Mouse (Mus musculus): Measurements from ENCODE around the gene Tgfbr2.

Tgfbr2 gene

GRCm38 (mm10) chr9:116174481-116175461 lies at the start of gene Tgfbr2:
TSS of gene Tgfbr2 (minus strand) at chr9:116175360.
- peak; percentile 100 for DNase-seq

GRCm38 (mm10) chr9:116223368-116223767 lies 48.2 kb upstream of the Tgfbr2 start:
- peak; percentile 90 for DNase-seq

DNA sequence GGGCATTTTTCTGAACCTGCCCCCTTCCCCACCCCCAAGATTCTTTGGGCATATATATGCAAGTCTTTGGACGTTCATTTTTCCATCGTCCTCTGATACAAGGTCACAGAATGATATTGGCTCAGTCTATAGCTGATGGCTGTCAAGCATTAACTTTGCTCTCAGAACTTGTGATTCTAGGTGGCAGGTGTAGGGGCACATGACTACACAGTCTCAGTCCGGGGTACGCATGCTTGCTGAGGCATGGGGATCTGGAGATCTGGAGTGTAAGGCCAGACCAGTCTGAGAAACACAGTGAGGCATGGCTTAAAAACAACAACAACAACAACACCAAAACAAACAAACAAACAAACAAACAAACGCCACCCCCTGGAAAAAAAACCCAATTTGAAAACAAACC lies 47.5 kb upstream of the Tgfbr2 start:
- DNase-seq, result no peak

GRCm38 (mm10) chr9:116222000-116222399 lies 46.8 kb upstream of the Tgfbr2 start:
- no peak for DNase-seq

DNA sequence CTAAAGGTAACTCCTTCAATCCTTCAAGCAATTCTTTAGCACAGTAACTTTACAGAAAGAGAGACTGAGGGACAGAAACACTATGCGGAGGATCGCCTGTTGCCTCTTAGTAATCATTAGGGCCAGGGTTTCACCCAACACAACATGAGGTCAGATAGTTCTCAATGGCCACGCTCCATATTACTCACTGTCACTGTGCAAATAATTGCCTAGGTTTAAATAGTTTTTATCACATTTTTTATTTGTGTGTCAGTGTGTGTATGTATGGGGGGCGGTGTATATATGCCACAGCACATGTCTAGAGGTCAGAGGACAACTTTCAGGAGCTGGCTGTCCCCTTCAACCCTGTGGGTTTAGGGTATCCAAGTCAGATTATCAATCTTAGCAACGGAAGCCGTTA lies 46.4 kb upstream of the Tgfbr2 start:
- DNase-seq, result peak; percentile 89

- DNase-seq, result no peak
These were observed 45.5 kb upstream of the Tgfbr2 start for GRCm38 (mm10) chr9:116220616-116221015.

DNA sequence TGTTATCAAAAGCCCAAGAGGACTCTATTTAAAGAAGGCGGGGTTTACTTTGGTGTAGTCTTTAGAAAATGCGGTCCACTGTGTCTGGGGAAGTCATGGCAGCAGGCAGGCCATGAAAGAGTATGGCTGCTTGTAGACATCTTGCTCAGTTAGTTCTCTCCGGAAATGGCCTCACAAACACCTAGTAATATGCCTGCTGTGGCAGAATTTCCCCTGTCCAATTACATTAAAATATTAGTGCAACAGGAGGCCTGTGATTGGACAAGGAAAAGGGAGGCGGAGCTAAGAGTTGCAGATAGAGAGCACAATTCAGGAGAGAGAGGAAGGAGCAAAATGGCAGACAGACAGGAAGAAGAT lies 45.0 kb upstream of the Tgfbr2 start:
- DNase-seq, result no peak

- DNase-seq, result no peak
These were observed 44.3 kb upstream of the Tgfbr2 start for GRCm38 (mm10) chr9:116219234-116220158.

DNA sequence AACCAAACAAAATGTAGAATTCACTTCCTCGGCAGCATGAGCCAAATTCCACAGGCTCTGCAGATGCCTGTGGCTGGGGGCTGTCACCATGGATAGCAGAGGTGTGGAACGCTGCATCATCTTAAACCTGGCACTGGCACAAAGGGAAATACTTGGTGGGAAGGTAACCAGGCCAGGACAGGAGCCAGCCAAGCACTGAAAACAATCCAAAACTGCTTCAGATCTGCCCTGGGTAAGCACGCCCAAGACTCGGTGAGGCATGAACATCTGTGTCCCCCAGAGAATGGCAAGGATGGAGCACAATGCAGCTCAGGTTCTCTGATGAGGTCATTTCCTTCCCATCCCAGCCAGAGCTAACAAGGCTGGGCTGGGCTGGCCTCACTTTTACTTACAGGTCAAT lies 43.6 kb upstream of the Tgfbr2 start:
- DNase-seq, result peak; percentile 98

DNA sequence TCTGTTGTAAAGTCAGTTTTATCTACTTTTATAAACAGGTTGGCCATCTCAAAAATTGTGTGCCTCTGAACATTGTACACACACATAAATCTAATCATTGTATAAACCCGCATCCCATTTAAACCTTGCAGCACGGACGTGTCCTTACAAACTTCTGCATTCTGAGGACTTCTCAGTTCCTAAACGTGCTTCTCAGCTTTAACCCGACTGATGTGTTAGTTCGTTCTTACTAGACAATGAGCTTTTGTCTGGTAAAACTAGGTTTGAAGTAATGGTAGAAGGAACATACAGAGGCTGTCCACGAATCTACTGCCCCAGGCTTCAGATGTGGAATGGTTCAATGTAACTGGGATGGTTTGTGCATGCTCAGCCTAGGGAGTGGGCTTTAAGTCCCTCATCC lies 41.9 kb upstream of the Tgfbr2 start:
- DNase-seq, result no peak

DNA sequence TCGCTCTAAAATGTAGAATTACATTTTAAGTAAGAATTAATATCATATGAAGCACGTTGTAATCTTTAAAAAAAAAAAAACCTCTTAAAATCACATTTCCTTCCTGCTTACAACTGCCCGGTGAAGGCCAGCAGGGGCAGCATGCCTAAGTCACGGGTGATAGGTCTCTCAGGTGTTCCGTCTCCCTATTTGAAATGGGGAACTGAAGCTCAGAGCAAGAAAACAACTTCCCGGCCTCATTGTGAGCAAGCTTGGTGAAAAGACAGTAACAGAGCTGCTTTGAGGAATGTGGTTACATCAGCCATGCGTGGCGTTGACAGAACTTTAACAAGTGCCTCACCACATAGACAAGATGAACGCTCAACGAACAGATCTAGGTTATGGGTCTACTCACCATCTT lies 41.5 kb upstream of the Tgfbr2 start:
- peak; percentile 84 for DNase-seq

GRCm38 (mm10) chr9:116214296-116214695 lies 39.1 kb upstream of the Tgfbr2 start:
- no peak for DNase-seq

- peak; percentile 95 for DNase-seq
These were observed 37.9 kb upstream of the Tgfbr2 start for GRCm38 (mm10) chr9:116212915-116213619.

- DNase-seq, result no peak
These were observed 36.9 kb upstream of the Tgfbr2 start for GRCm38 (mm10) chr9:116212069-116212468.

DNA sequence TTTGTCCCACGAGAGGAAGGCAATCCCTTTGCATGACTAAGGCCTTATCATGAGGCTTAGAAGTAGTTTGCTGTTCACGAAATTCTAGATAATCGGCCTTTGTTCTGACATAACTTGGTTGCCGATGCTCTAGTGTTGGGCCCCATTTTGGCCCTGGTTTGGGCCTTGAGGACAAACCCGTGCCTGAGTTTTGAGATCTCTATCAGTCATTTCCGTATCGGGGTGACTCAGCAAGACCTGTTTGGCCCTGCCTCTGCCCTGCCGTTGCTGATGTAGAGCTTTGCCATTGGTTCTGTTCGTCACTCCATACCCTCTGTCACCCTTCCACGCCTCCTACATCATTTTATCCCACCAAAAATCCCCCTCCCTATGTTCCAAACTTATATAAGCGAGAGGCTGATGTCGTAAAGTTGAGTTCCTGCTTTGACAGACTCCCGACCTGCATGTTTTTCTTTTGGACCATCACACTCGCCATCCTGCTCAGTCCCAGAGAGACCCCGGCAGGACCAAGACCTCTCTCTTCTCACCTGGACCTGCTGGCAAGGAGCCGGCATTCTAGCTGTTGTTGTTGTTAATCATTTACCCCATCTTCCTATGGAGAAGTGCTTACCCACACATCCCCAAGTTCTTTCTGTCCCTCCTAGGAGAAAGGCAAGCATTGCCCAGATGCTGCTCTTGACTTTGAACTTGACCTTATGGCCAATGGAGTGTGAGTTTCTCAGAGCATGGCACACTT lies 33.2 kb upstream of the Tgfbr2 start:
- no peak for DNase-seq

DNA sequence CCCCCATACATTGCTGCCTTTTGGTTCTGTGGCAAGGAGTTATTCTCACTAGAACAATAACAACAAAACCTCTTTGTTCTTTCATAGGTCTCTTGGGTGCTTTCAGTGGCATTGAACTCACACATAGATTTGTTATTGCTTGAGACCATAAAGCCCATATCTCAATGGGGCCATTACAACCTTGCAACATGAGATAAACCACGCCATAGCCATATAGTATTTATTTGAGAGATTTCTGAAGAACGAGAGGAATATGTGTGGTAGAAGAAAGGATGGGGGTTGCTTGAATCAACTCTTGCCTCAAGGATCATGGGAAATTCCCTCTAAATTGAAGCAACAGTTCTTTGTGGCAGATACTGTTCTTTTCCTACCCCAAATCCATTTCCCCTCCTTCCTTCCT lies 31.7 kb upstream of the Tgfbr2 start:
- no peak for DNase-seq

DNA sequence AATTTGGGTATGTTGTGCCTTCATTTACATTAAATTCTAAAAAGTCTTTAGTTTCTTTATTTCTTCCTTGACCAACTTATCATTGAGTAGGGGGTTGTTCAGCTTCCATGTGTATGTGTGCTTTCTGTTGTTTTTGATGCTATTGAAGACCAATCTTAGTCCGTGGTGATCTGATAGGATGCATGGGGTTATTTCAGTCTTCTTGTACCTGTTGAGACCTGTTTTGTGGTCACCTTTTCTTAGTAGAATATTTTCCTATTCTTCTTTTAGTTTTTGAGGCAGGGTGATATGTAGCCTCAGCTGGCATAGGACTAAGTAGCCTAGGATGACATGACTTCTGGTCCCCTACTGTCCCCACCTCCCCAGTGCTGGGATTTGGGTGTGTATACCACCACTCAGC lies 28.5 kb upstream of the Tgfbr2 start:
- DNase-seq, result no peak

DNA sequence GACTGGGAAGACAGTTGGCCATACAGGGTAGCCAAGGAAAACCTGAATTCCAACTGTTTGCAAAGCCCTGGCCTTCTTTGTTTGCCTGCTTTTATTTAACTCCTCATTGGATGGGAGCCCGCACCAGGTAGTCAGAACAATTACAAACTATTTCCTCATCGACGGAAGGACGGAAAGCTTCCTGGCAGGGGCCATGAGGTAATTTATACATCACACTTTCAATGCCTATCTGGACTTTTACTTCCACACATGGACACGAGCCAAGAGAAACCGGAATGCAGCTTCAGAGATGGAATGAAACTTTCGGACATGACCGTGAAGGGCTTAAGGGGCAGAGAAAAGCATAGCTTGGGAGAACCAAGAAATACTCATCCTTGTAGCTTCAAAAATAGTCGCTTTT lies 24.0 kb upstream of the Tgfbr2 start:
- peak; percentile 85 for DNase-seq

DNA sequence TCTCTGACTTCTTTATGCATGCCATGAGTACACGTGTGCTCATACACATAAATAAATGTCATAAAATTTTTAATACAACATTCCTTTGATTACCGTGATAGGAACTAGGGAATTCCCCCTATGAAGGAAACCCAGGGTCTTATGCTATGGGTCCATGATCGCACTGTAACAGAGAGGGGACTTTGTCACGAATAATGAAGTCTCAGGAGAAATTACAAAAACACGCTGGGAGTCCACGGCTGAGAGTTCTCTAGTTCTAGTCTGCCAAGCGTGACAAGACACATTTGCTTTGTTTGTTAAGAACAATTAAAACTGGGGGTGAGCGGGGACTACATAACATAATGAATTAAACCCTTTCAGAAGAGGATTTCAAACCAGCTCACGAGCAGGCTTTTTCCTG lies 23.3 kb upstream of the Tgfbr2 start:
- DNase-seq, result no peak

- DNase-seq, result no peak
These were observed 22.5 kb upstream of the Tgfbr2 start for GRCm38 (mm10) chr9:116197491-116198170.

DNA sequence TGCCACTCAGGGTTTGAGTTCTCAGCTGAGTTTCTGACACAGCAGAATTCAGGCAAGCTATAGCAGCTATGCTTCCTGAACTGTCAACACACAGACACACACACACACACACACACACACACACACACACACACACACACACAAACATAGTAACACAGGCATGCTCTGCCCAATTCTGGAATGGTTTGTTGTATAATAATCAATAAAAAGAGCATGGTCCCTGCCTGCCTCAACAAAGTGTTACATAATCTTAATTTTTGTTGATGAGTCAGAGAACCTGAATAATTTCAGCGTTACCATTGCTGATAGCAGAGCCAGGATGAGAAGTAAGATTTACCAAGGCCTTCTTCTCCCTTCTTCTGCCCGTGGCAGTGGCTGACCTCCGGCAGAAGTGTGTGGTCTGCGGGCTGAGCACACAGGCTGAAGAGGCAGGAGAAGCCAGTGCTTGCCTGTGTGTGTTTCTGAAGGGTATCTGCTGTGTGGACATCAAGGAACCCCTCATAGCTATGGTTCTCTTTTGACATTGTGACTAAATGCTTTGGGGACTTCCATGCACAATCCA lies 18.8 kb upstream of the Tgfbr2 start:
- no peak for DNase-seq
